Mouse (Mus musculus) layer of hippocampus, adult 8-10 months (tissue): ENCODE measurements around the gene Cmip. TPM values are rescaled to one million over a fixed set of nuclear protein-coding genes. Genes with fewer than 3 reads are reported as not detected.

ENCODE experiments used
- DNase-seq, 2 experiments: peaks; one replicate each; pipeline ENCODE4 v3.0.0; 2022; ENCODE audit warnings: low spot score in 2 of 2
- total RNA-seq, 4 experiments: library from RNA; stranded (reverse); gene quantifications; 2 replicates each; pipeline ENCODE4 v1.2.4; 2022

The Cmip gene
- total RNA-seq, 4 experiments from 2014 or later, result 252 to 278 (median 268) TPM

DNA sequence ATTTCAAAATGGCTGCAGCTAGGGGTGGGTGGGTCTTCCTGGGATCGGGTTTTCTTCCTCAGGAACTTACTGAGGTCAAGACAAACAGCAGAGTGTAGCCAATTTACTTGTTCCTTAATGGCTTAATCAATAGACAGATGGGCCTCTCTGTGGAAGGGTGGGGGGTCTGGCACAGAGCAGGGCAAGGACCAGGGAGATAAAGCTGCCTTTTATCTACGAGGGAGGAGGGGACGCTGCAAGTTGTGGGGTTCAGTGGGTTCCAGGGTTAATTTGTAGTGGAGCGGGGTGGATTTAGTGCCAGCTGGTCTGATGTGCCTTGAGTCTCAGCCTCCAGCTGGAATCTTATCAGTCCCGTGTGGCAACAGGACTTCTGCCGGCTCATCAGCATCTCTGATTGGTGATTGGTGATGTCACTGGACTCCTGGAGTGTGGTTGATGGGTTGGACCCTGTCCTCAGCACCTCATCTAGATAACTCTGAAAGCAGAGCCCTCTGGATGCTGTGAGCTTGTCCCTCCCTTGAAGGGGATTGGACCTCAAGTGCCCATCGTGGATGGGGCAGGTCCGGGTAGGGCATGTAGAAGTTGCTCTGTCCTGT is 65.9 kb downstream of the Cmip start:
- DNase-seq, result no peak

DNA sequence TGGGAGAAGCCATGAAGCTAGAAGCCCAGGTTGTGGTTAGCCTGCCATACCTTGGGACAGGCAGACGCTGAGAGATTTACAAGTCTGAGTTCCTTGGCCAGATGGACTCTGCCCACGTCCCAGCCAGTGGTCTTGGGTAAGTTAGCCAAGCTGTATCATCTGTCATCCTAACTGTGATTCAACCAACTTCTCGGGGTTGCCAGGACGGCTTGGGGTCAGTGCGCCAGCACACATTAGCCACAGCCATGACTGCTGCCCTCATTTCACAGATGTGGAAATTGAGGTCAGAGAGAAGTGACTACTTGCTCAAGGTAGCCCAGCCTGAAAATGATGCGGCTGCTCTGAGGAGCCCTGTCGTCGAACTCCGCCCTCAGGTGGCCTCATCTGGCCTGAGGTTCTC is 68.0 kb downstream of the Cmip start:
- no peak for DNase-seq

DNA sequence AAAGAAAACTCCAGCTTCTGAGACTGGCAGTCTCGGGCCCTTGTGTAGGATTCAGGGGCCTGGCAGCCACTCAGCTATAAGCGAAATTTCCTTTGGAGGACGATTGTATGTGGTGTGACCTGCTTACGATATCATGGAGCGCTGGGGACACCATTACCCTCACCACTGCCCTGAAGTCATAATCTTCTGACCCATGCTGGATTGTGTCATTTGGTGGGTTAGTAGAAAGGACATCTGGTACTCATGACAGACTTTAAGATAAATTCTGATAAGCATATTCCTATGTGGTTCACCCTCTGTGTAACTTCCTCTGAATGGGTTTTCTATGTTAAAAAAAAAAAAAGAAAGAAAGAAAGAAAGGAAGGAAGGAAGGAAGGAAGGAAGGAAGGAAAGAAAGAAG is 69.9 kb downstream of the Cmip start:
- no peak for DNase-seq

DNA sequence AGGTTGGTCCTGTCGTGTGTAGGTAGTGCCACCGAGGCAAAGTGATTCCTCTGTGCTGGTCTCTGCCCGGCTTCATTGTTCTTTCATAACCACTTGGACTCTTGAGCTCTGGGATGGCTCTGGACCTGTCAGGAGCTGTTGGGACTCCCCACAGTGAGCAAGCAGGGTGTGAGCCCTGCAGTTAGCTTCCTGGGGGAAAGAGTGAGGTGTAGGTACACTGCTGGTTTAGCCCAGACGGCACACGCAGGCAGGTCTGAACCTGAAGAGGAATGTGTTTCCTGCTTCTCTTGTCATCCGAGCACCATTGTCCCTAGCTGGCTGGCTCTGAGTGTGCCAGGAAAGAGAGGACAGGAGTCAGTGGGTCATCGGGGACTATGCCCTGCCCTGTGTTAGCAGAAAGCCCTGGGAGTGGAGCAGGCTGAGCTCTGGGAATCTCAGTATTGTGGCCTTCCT is 70.5 kb downstream of the Cmip start:
- DNase-seq, result no peak

DNA sequence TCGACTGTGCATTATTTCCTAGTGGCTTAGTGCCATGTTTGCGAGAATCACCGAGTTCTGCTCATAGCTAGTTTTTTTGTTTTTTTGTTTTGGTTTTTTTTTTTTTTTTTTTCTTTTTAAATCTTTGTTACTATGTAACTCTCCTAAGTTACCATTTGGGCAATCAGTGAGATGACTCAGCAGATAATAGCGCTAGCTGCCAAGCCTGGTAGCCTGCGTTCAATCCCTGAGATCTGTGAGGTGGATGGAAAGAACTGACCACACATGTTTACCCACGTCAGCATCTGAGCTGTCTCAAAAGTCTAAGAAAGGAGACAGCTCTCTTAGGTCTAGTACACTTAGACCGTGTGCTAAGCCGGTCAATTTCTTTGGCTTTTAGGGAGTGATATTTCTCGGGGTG is 71.9 kb downstream of the Cmip start:
- no peak for DNase-seq

DNA sequence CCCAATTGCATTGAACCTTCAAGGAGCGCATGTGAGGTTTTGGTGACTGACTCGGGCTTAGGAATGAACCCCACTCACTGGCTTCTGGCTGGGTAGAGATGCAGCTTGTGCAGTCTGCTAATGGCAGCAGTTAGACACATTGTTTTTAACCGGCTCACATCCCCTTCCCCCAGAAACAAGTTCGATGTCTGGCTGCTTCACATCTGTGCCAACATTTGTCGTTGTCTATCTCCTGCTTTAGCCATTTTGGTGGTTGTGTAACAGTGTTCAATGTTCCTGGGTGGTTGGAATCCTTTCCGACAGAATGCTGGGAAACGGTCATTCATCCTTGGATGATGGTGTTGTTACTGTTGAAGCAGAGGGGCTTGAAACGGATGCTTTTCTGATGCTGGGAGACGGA is 72.3 kb downstream of the Cmip start:
- DNase-seq, result peak in 1 of 2 experiments; percentile 45

DNA sequence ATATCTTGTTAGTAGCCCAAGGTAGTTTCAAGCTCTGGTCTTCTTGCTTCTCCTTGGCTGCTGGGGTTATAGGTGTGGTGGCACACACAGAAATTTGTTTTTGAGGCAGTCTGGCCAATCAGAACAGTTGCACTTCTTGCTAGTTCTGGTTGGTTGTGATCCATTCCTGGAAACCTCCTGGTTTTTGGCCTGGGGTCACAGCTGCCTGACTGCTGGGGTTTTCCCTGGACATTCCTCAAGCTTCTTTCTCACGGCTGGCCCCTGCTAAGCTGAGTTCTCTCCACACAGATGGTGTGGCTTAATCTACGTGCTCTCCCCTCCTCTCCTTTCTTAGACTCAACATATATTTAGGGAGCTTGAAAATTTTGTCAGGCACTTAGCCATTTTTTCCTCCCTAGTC is 73.0 kb downstream of the Cmip start:
- no peak for DNase-seq

DNA sequence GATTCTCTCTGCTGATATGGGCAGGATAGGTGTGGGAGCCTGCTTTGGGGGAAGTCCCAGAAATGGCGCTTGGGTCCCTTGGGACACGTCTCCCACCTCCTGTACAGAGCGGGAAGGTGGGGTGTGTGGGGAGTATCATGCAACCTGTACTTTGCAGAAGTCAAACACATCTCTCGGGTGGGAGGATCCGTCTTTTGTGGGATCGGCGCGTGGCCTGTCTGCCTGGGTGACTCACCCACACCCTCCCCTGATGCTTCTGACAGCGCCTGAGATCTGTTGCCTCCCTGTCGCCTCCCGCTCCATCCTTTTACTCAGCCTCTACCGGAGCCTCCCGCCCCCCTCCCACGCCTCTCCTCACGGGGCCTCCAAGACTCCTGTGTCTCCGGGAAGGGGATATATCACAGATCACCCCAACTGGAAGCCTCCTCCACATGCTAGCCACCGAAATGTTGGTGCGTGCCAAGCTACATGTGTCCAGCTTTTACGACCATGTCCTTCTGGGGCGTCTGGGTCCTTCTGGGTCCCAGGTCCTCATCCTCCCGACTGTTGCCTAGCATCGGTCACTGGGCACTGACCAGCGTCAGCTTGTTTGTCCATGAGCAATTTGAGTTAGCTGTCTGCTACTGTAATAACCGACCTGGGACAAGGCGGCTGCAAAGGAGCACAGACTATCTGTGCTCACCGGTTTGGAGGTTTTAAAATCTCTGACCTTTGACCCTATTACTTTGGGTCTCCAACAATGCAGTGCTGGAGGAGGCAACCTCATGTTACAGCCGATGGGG is 75.6 kb downstream of the Cmip start:
- no peak for DNase-seq

DNA sequence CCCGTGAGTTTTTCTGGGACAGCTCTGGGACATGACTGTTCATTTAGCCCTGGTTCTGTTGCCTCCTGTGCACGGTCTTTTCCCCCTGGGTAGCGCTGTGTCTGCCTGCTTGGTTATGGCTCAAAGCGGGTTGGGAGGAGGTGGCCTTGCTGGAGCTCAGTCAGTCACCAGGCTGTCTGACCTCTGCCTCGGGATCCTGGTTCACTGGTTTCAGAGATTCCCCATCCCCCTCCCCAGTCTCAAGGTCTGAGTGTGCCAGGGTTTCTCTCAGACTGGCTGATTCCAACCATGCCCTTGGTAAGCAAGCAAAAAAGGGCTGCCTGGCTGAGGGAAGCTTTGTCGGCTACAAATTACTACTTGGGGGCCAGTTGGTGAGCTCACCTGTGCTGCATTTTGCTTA is 76.8 kb downstream of the Cmip start:
- DNase-seq, result no peak

DNA sequence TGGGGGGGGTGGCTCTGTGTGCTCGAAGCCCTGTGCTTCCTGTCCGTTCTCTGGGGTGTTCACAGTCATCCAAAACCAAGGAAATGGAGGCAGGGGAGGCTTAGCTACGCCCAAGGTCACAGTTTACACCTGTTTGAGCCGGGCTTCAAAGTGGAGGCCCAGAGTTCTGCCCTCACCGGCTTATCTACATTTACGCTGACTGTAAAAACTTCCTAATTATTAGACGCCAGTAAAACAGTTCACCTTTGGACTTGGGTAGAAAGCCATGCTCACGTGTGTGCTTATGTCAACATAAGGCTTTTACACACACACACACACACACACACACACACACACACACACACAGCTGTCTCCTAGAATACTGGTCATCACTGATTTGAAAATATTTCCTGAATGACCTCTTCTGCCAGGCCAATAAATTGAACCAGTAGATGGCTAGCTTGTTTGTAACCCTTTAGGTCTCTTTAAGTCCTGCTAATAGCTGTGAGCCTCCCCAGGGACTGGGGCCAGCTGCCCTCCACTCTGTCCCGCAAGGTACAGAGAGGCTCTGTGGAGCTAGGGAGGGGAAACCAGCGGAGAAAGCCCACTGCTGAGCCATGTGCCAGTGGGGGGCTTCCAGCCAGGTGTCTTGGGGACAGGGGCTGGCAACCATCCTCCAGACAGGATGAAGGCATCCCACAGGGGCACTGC is 77.3 kb downstream of the Cmip start:
- no peak for DNase-seq

DNA sequence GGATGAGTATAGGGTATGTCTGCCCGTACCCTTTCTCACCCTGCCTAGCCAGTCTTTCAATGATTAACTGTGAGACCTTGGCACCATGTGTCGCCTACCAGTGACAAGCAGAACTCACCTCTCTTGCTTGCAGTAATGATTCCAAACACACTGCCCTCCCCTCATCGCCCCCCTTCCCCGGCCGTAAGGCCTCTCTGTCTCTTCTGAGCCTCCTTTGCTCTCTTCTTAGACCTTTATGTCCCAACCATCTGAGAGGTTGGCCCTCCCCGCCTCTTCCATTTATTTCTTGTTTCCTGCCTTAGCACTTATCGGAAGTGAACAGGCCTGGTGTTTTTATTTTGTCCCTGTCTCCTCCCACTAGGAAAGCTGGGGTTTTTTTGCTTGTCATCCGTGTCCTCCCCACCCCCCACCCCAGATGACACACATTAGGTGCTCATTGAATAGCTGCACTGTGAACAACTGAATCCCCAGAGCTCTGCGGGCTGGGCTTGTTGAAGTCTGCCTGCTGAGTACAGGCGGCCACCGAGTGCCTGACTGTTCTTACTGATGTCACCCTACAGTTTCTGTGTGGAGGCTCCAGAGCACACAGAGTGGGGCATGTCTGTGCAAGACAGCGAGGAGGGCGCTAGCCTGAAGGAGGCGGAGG is 78.0 kb downstream of the Cmip start:
- DNase-seq, result no peak

DNA sequence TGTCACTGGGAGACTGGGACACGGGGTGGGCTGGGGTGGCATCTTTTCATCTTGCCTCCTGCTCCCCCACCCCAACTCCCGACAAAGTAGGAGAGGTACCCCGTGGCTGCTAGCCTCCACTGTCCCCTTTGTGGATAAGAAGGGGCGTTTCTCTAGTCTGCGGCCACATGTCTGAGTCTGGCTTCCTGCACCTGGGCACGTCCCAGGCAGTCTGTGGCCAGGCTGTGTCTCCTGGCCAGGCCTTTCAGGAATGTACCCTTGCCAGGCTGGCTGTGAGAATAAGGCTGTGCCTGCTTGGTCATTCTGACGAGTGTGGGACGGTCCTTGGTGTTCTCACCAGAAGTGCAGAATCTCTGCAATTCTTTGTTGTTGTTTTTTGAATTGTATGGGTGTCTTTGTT is 78.6 kb downstream of the Cmip start:
- no peak for DNase-seq

DNA sequence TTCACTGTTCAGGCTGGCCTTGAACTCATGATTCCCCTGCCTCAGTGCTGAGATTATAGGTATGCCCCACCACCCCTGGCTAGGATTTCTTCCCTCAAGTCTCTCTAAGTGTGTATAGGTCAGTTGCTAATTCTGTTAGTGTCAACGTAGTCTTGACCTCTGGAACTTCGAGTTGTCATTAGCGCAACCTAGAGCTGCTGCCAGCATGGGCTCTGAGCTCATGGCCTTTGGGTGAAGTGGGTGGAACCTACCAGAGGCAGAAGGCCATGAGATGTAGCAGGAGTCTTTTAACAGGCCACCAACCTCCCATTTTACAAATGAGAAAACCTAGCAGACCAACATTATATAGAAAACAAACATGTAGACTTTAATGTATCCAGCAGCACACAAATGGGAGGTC is 80.3 kb downstream of the Cmip start:
- no peak for DNase-seq

DNA sequence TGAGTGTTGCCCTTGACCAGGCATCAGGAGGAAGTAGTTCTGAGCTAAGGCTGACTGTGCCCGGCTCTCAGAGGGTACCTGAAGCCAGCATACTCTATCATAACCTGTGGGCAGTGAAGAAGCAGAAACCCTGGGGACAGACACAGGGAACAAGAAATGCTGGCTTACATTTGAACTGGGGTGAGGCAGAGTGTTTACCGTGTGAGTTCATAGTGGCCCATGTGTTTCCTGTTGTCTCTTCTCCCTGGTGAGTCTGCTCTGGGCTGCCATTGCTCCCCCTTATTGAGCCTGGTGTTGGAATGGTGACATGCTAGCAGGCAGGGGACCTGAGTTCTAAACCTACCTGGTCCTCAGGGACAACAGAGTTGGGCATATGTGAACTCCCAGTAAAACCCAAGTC is 81.8 kb downstream of the Cmip start:
- no peak for DNase-seq

DNA sequence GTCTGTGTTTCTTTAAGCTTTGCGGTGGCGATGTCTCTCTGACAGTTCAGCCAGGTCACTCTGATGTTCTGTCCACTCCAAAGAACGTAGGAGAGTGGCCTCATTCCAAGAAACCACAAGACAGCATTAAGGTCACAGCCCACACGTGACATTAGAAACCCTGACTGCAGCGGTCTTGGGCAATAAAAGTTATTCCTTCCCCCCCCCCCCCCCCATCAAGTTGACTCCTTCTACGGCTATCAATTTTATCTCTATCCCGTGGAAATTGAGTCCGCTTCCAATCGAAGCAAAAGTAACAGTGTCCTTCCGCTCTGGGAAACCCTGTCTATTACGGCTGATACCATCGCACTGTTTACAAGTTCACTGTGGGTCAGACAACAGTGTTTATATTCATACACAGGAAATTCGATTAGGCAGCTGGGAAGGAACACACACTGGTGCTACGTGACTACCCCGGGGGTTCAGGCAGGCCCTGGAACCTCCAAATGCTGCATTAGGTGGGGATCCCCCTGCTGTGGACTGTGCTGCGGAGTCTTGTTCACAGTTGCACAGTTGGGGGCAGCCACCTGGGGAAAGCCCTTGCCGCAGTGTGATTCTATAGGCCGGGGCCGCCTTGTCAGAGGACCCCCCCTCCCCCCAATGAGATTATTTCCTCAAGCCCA is 82.6 kb downstream of the Cmip start:
- no peak for DNase-seq

DNA sequence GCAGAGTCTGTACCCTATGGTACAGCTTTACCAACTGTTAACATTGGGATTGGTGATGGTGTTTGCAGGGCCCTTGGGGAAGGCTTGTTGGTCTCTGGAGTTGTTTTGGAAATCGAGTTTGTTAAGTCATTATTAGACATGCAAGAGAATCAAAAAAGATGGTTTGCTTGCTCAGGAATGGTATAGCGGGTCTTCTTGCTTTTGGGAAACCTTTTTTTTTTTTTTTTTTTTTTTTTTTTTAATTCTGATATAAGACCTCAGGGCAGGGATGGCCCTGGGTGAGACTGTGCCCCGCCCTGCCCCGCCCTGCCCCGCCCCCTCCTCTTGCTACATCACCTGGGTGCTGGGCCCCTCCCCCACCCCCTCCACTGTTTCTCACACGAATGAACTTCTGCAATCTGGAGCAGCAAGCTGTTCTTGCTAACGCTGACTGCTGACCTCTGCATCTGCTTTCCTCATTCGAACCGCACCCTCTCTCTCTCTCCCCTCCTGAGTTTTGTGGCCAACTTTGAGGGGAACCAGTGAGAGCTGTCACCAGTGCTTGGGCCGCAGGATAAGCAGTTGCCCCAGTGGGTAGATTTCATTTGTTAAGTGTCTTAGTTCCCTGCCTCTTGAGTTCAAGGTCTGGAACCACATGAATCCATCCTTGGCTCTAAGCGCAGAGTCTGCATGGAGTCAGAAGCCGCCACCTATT is 83.2 kb downstream of the Cmip start:
- DNase-seq, result no peak

DNA sequence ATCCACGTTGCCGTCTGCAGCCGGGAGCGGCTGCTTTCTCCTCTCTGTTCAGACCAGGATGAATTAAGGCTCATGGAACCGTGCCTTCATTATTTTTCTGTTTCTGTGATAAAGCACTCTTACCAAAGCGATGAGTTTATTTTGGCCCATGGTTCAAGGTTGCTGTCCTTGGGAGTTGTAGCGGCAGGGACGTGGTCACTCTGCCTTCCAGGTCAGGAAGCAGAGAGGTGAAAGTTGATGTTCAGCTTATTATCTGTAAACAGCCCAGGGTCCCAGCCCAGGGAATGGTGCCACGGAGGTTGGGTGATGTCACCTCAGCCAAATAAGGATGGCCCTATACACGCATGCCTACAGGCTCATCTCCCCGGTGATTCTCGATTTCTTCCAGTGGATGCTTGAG is 83.9 kb downstream of the Cmip start:
- DNase-seq, result no peak

DNA sequence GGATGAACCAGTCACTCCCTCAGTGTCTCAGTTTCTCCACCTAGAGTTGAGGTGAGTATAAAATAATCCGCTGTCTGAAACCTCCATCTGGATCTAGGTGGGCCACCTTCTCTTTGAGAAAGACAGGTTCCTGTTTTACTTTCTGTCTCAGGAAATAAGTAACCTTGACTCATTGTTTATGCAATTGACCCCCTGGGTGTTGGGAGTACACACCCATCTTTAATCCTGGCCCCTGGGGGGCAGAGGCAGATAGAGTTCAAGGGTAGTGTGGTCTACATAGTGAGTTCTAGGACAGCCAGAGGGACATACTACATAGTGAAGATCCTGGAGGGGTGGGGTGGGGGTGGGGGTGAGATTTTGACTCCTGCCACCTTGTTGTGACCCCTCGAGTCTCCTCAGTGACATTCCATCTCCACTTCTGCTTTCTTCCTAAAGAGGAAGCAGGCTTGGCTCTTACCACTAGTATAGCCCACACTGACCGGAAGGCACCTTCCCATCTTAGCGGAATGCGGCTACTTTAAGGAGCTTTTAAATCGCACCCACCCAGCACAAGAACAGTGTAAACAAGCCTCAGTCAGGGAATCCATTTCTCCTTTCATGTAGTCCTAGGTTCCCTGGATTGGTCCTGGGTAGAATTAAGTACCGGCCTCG is 86.0 kb downstream of the Cmip start:
- no peak for DNase-seq

DNA sequence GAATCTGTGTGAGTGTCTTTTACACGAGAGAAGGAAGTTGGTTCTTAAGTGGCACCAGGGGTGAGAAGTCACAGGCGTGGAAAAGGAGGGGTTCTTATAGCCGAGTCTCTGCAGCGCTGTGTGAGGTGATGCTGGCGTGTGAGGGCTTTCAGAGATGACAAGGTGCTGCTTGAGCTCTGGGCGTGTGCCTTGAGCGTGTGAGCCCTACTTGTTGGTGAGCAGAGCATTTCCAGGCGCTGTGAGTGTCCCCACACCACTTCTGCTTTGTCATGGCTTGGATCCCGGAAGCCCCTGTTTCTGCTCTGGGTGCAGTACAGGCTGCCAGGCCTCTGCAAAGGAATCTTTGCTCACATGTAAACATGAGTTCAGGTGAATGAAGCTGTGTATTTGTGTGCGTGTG is 86.6 kb downstream of the Cmip start:
- no peak for DNase-seq

DNA sequence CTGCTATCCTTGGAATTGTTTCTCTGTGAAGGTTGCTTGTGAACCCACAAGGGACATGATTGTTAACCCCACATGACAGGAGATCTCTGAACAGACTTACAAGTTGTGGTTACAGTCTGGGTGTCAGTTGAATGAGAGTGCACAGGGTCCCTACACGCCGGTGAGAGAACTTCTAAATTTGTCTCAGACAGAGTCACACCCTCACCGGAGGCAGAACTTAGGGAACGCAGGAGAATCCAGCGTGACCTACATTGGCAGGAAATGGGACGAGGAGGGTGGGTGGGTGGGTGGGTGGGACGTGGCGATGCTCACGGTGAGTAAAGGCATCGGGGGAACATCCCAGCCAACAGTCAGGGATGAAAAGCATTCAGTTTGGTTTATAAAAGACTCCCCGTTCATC is 88.0 kb downstream of the Cmip start:
- no peak for DNase-seq

DNA sequence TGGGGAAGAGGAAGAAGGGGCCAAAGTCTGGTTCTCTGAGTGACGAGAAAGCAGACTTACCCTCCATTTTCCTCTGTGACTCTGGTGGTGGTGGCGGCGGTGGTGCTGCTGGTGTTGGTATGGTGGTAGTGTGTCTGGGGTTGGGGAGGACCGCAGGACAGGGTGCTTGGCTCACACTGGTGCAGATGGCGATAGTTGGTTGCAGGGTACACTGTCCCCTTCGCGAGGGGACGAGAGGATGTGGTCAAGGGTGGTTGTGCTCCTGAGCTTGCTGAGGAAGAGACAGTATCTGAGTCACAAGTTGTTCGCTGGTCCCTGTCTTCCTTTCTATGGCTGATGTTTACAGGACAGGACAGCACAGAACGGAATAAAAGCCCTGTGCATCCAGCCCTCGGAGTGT is 88.5 kb downstream of the Cmip start:
- no peak for DNase-seq
